Mouse (Mus musculus) cortical plate, adult 2 months (tissue): ENCODE results near the gene Olfr122.

Experiments
- CTCF ChIP-seq: fragments of 200-500 bp; IDR thresholded peaks from 2 replicates; pipeline ENCODE4 v1.5.1; 2011; ENCODE audit warnings: mild to moderate bottlenecking, control low read depth, low read length; ENCODE audit not compliant: insufficient read depth; ENCODE audit errors: extremely low read depth
- POLR2A ChIP-seq: fragments of 200-500 bp; IDR thresholded peaks from 2 replicates; pipeline ENCODE4 v1.6.1; 2011; ENCODE audit warnings: mild to moderate bottlenecking, low read length, control low read depth; ENCODE audit not compliant: insufficient read depth; ENCODE audit errors: extremely low read depth

DNA sequence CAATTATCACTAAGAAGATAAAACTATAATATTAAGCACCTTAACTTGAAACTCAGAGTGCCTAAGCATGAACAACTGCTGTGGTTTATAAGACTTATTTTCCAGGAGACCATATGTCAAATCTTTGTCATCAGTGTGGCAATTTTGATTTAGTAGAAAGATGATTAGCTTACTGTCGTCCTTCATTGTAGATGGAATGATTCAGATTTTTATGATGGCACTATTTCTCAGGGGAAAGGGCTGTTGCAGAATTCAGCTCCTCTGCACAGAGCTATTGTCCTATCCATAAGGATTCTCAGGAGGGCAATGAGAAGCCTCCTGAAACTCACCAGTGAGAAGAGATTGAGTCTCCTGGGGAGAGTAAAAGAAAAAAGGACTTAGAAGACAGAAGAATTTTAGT, 46.9 kb upstream of the Olfr122 start, which contains the start of gene Olfr120:
- TF ChIP-seq CTCF (no peak), POLR2A (no peak)
